In the genomic region with DNA sequence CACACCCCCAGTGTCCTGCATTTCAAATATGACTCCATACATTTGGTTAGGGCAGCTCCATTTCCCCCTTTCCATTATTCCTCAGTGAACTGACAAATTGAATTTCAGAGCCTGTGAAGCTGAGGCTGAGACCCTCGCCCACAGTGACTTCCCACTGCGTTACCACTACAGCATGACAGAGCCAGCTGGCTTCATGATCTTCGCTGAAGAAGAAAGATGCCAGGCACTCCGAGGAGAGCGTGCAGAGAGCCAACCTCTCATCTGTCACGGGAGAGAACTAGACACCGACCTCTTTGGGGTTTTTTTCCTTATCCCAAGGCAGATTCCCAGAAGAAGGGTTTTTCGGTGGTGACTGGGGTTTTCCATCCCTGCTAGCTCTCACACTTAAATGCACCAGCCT, we compare ENCODE assay signal across 26 mouse cellular contexts.
"Had no signal": no experiment of that assay in that cellular context is flagged by ENCODE, and none has a peak within 500 bp of the region (broad histone marks: within the 10 kb centered on the region; RNA-seq: fewer than 3 reads in every experiment).

No protein-coding gene starts in this region.

- H3K4me2 ChIP-seq: limb, embryonic 13.5 days; liver, embryonic 12.5 days; liver, embryonic 15.5 days; lung, embryonic 15.5 days; midbrain, embryonic 11.5 days; neural tube, embryonic 12.5 days; neural tube, embryonic 15.5 days had no signal

- H3K36me3 ChIP-seq: limb, embryonic 10.5 days; limb, embryonic 13.5 days; liver, embryonic 12.5 days; liver, embryonic 15.5 days; lung, embryonic 15.5 days; neural tube, embryonic 12.5 days; neural tube, embryonic 15.5 days had no signal

- DNase-seq: kidney, postnatal 25 days; layer of hippocampus, adult 9-11 months; liver; lung, adult 18-20 months; lung, postnatal 10 days; lung, postnatal 36 days; midbrain, embryonic 14.5 days; right cerebral cortex, adult 18-20 months; right cerebral cortex, postnatal 14 days; right cerebral cortex, postnatal 4 days; thymus, adult 2 months; thymus, postnatal 14 days; thymus, postnatal 4 days had no signal

- ATAC-seq: liver, embryonic 12.5 days had no signal

- H3K27ac ChIP-seq: kidney, postnatal 0 days; layer of hippocampus, adult 2 months; left cerebral cortex, adult 2 months; limb, embryonic 10.5 days; limb, embryonic 13.5 days; liver, embryonic 12.5 days; liver, embryonic 15.5 days; lung, embryonic 15.5 days; neural tube, embryonic 12.5 days; stomach, postnatal 0 days had no signal

- H3K9me3 ChIP-seq: limb, embryonic 10.5 days; limb, embryonic 13.5 days; liver, embryonic 12.5 days; liver, embryonic 15.5 days; lung, embryonic 15.5 days; megakaryocyte, embryonic 14.5 days; neural tube, embryonic 12.5 days; neural tube, embryonic 15.5 days had no signal

- H3K4me1 ChIP-seq: limb, embryonic 10.5 days; limb, embryonic 13.5 days; liver, embryonic 12.5 days; liver, embryonic 15.5 days; lung, embryonic 15.5 days; megakaryocyte, embryonic 14.5 days; neural tube, embryonic 12.5 days; neural tube, embryonic 15.5 days had no signal

- H3K4me3 ChIP-seq: layer of hippocampus, adult 2 months; left cerebral cortex, adult 2 months; limb, embryonic 10.5 days; limb, embryonic 13.5 days; liver, embryonic 12.5 days; liver, embryonic 15.5 days; lung, embryonic 15.5 days; megakaryocyte, embryonic 14.5 days; neural tube, embryonic 12.5 days; neural tube, embryonic 15.5 days had no signal

- H3K27me3 ChIP-seq: limb, embryonic 13.5 days; liver, embryonic 15.5 days; lung, embryonic 15.5 days; megakaryocyte, embryonic 14.5 days; neural tube, embryonic 12.5 days; neural tube, embryonic 15.5 days had no signal

- H3K9ac ChIP-seq: limb, embryonic 13.5 days; liver, embryonic 12.5 days; liver, embryonic 15.5 days; lung, embryonic 15.5 days; neural tube, embryonic 12.5 days; neural tube, embryonic 15.5 days had no signal
